Mouse (Mus musculus): Measurements from ENCODE around the gene Rasal3. TPM values are rescaled to one million over a fixed set of nuclear protein-coding genes. Genes with fewer than 3 reads are reported as not detected.

Gene Rasal3
- polyA plus RNA-seq (2014; fragmentation: Nextera tagmentation; extraction: Ambion mirVana) = 0.62 and 0.80 TPM in 2 replicates

DNA sequence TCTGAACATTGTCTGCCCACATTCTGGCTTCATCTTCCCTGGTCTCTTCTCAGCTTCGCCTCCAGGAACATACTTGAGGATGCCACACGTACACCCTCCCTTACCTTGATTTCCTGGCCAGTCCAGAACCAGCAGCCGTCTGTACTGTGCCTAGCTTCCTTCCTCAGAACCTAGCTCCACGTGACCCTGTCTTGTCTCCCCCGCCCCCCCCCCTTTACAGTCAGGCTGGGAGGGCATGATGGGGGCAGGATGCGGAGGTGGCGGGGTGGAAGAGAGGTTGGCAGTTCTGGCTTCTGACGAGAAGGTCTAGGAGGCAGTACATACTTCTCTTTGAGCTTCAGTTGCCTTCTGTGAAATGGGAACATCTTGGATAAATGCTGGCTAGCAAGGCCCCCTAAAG, at the start of gene Rasal3:
Rasal3 (minus strand) TSS at position 167 of the 400 bp plus-strand sequence.
- Histone ChIP-seq H3K27ac (no peak within 1 kb of the TSS), H3K4me1 (replicated peaks; ENCODE audit: control insufficient read depth, insufficient read depth, low read length) (no peaks in the 10 kb centered on the region), H3K4me3 (replicated peaks; ENCODE audit: low read length) (no peak within 1 kb of the TSS), H3K4me2 (replicated peaks) (no peak within 1 kb of the TSS), H3K9ac (no peak within 1 kb of the TSS), H3K27me3 (ENCODE audit: control insufficient read depth, insufficient read depth, low read length) (peaks cover 11% of the 10 kb centered on the region), H3K9me3 (ENCODE audit: control insufficient read depth, low read length) (no peaks in the 10 kb centered on the region), H3K36me3 (replicated peaks; ENCODE audit: control insufficient read depth, insufficient read depth) (no peaks in the 10 kb centered on the region)
- WGBS = 79% methylated on average over 8 of the region's 8 CpGs
- ATAC-seq (ENCODE audit: low FRiP score) (no peak), DNase-seq (ENCODE audit: low spot score) (no peak)

DNA sequence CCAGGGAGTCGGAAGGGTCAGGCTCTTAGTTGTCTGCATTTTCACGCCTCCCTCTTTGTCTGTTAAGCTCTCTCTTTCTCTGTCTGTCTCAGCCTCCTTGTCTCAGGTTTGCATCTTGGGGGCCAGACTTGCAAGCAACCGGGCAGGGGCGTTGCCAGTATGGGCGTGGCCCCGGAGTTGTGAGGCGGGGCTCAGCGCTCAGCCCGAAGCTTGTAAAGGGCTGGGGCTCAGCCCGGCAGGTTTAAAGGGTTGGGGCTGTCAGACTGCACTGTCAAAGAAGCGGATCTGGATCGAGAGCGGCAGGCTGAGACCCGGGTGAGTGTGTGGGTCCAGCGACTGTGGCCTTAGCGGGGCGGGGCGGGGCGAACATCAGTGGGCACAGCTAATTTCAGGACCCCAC, 49.1 kb upstream of the Rasal3 start, which contains the start of gene Cyp4f39:
Cyp4f39 (plus strand) TSS at position 242 of the 400 bp plus-strand sequence.
- WGBS = 2% methylated on average over 19 of the region's 19 CpGs

DNA sequence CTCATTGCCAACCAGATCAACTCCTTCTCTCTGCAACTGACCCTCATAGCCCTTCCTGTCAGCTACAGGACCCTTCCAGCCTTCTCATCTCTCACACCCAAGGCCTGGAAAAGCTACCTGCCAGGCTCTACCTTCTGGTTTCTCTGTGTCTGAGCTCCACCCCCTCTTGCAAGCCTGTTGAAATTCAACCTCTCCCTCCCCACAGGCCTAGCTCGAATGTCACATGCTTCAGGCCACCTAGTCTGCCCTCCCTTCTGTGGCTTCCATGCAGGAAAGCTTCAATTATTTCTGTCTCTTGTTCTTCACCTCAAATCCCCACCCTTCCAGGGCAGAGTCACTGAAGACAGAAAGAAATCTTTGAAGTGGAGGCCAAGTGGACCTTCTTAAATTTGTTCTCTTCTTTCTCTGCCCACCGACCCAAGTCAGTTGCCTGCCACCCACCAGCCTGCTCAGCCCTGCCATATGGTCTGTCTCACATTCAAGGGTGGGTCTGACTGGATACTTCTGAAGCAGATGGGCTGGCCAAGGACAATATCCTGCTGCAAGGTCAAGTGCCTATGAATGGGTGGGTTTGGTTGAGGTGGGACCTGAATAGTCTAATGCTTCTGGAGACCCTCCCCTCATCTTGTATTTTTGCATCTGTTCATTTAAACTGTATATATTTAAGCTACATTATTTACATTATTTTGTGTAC, 47.6 kb upstream of the Rasal3 start:
- WGBS = 58% methylated on average over 2 of the region's 2 CpGs
- Histone ChIP-seq H3K27me3 (ENCODE audit: control insufficient read depth, insufficient read depth, low read length) (peaks cover 16% of the 10 kb centered on the region; the same call in 1 of the 2 replicates), H3K27ac (no peak overlapping the region), H3K36me3 (replicated peaks; ENCODE audit: control insufficient read depth, insufficient read depth) (no peaks in the 10 kb centered on the region), H3K9me3 (ENCODE audit: control insufficient read depth, low read length) (no peaks in the 10 kb centered on the region), H3K4me1 (replicated peaks; ENCODE audit: control insufficient read depth, insufficient read depth, low read length) (0 out of 2 replicates have a peak, but pooled peaks cover 5% of the 10 kb centered on the region), H3K4me2 (replicated peaks) (no peak overlapping the region), H3K4me3 (replicated peaks; ENCODE audit: low read length) (no peak overlapping the region), H3K9ac (no peak overlapping the region)
- DNase-seq (ENCODE audit: low spot score) (no peak), ATAC-seq (ENCODE audit: low FRiP score) (no peak)

More for the DNA sequence above, 49.1 kb upstream of the Rasal3 start, which contains the start of gene Cyp4f39:
- Histone ChIP-seq H3K27ac (no peak within 1 kb of the TSS), H3K36me3 (replicated peaks; ENCODE audit: control insufficient read depth, insufficient read depth) (no peaks in the 10 kb centered on the region), H3K4me1 (replicated peaks; ENCODE audit: control insufficient read depth, insufficient read depth, low read length) (0 out of 2 replicates have a peak, but pooled peaks cover 5% of the 10 kb centered on the region), H3K9me3 (ENCODE audit: control insufficient read depth, low read length) (no peaks in the 10 kb centered on the region), H3K9ac (peak within 1 kb of the TSS; percentile 51), H3K4me2 (replicated peaks) (peak within 1 kb of the TSS; percentile 59), H3K27me3 (ENCODE audit: control insufficient read depth, insufficient read depth, low read length) (peaks cover 16% of the 10 kb centered on the region; the same call in 1 of the 2 replicates), H3K4me3 (replicated peaks; ENCODE audit: low read length) (peak within 1 kb of the TSS; percentile 27)
- DNase-seq (ENCODE audit: low spot score) (no peak), ATAC-seq (ENCODE audit: low FRiP score) (no peak)

- no peak overlapping the region for H3K27ac ChIP-seq
- H3K9me3 ChIP-seq (ENCODE audit: control insufficient read depth, low read length) = no peaks in the 10 kb centered on the region
- H3K4me1 ChIP-seq (replicated peaks; ENCODE audit: control insufficient read depth, insufficient read depth, low read length) = 0 out of 2 replicates have a peak, but pooled peaks cover 5% of the 10 kb centered on the region
- 93% methylated on average over 1 of the region's 1 CpGs for WGBS
- DNase-seq (ENCODE audit: low spot score) (no peak), ATAC-seq (ENCODE audit: low FRiP score) (no peak)
- no peak overlapping the region for H3K9ac ChIP-seq
- no peak overlapping the region for H3K4me3 ChIP-seq (replicated peaks; ENCODE audit: low read length)
- H3K27me3 ChIP-seq (ENCODE audit: control insufficient read depth, insufficient read depth, low read length) = peaks cover 11% of the 10 kb centered on the region; the same call in 1 of the 2 replicates
- no peak overlapping the region for H3K4me2 ChIP-seq (replicated peaks)
- no peaks in the 10 kb centered on the region for H3K36me3 ChIP-seq (replicated peaks; ENCODE audit: control insufficient read depth, insufficient read depth)
Observed at GRCm38 (mm10) chr17:32449042-32449441, 45.7 kb upstream of the Rasal3 start.

GRCm38 (mm10) chr17:32447195-32447594, 43.8 kb upstream of the Rasal3 start:
- H3K36me3 ChIP-seq (replicated peaks; ENCODE audit: control insufficient read depth, insufficient read depth) = no peaks in the 10 kb centered on the region
- H3K4me2 ChIP-seq (replicated peaks) = no peak overlapping the region
- no peak overlapping the region for H3K9ac ChIP-seq
- H3K27me3 ChIP-seq (ENCODE audit: control insufficient read depth, insufficient read depth, low read length) = no peaks in the 10 kb centered on the region
- no peaks in the 10 kb centered on the region for H3K4me1 ChIP-seq (replicated peaks; ENCODE audit: control insufficient read depth, insufficient read depth, low read length)
- H3K27ac ChIP-seq = no peak overlapping the region
- H3K9me3 ChIP-seq (ENCODE audit: control insufficient read depth, low read length) = no peaks in the 10 kb centered on the region
- no peak for ATAC-seq (ENCODE audit: low FRiP score)
- no peak for DNase-seq (ENCODE audit: low spot score)
- H3K4me3 ChIP-seq (replicated peaks; ENCODE audit: low read length) = no peak overlapping the region

- H3K4me1 ChIP-seq (replicated peaks; ENCODE audit: control insufficient read depth, insufficient read depth, low read length) = no peaks in the 10 kb centered on the region
- DNase-seq (ENCODE audit: low spot score) (no peak), ATAC-seq (ENCODE audit: low FRiP score) (no peak)
- no peaks in the 10 kb centered on the region for H3K27me3 ChIP-seq (ENCODE audit: control insufficient read depth, insufficient read depth, low read length)
- WGBS = 84% methylated on average over 5 of the region's 5 CpGs
- no peaks in the 10 kb centered on the region for H3K9me3 ChIP-seq (ENCODE audit: control insufficient read depth, low read length)
- no peak overlapping the region for H3K4me2 ChIP-seq (replicated peaks)
- no peaks in the 10 kb centered on the region for H3K36me3 ChIP-seq (replicated peaks; ENCODE audit: control insufficient read depth, insufficient read depth)
- H3K4me3 ChIP-seq (replicated peaks; ENCODE audit: low read length) = no peak overlapping the region
- H3K9ac ChIP-seq = no peak overlapping the region
- no peak overlapping the region for H3K27ac ChIP-seq
Observed at GRCm38 (mm10) chr17:32445016-32445415, 41.6 kb upstream of the Rasal3 start.

GRCm38 (mm10) chr17:32443245-32443644, 39.9 kb upstream of the Rasal3 start:
- Histone ChIP-seq H3K4me2 (replicated peaks) (no peak overlapping the region), H3K4me3 (replicated peaks; ENCODE audit: low read length) (no peak overlapping the region)
- no peak for DNase-seq (ENCODE audit: low spot score)

DNA sequence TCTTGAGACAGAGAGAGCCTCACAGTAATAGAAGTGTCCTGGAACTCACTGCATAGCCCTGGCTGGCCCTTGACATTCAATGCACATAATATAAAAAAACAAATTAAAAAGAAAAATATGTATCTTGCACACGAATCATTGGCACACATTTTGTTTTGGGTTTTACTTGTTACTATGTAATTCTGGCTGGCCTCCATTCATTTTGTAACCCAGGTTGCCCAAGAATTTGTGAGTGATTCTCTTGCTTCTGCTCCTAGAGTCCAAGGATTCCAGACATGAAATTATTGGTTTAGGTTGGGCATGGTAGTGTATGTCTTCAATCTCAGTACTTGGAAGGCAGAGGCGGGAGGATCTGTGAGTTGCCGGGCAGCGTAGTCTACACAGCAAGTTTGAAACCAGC, 33.7 kb upstream of the Rasal3 start:
- no peaks in the 10 kb centered on the region for H3K36me3 ChIP-seq (replicated peaks; ENCODE audit: control insufficient read depth, insufficient read depth)
- H3K9ac ChIP-seq = no peak overlapping the region
- WGBS = 95% methylated on average over 4 of the region's 4 CpGs
- no peak overlapping the region for H3K4me3 ChIP-seq (replicated peaks; ENCODE audit: low read length)
- no peak overlapping the region for H3K27ac ChIP-seq
- H3K9me3 ChIP-seq (ENCODE audit: control insufficient read depth, low read length) = no peaks in the 10 kb centered on the region
- DNase-seq (ENCODE audit: low spot score) = no peak
- H3K27me3 ChIP-seq (ENCODE audit: control insufficient read depth, insufficient read depth, low read length) = no peaks in the 10 kb centered on the region
- H3K4me2 ChIP-seq (replicated peaks) = no peak overlapping the region
- ATAC-seq (ENCODE audit: low FRiP score) = no peak
- H3K4me1 ChIP-seq (replicated peaks; ENCODE audit: control insufficient read depth, insufficient read depth, low read length) = no peaks in the 10 kb centered on the region

More at GRCm38 (mm10) chr17:32443245-32443644, 39.9 kb upstream of the Rasal3 start:
- H3K36me3 ChIP-seq (replicated peaks; ENCODE audit: control insufficient read depth, insufficient read depth) = no peaks in the 10 kb centered on the region
- H3K9ac ChIP-seq = no peak overlapping the region
- no peak overlapping the region for H3K27ac ChIP-seq
- ATAC-seq (ENCODE audit: low FRiP score) = no peak
- H3K4me1 ChIP-seq (replicated peaks; ENCODE audit: control insufficient read depth, insufficient read depth, low read length) = no peaks in the 10 kb centered on the region
- H3K9me3 ChIP-seq (ENCODE audit: control insufficient read depth, low read length) = no peaks in the 10 kb centered on the region
- no peaks in the 10 kb centered on the region for H3K27me3 ChIP-seq (ENCODE audit: control insufficient read depth, insufficient read depth, low read length)
- WGBS = 82% methylated on average over 6 of the region's 6 CpGs

DNA sequence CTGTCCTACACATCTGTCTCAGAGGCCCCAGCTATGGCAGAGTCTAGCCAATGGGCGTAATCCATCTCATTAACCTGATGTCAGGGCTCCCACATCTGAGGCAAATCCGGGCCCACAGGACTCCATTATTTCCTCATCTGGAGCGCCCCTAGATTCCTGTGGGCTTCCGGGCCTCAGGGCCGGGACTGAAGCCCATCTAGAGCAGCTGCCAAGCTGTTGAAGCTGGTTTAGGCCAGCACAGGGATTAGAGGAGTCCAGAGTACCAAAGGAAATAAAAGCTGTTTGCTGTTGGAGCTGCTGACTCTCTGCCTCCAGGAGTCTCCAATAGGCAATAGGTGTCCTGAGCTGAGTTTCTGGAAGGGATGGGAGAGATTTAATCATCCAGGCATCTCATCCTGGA, 31.8 kb upstream of the Rasal3 start:
- ATAC-seq (ENCODE audit: low FRiP score) = no peak
- Histone ChIP-seq H3K9ac (no peak overlapping the region), H3K27me3 (ENCODE audit: control insufficient read depth, insufficient read depth, low read length) (no peaks in the 10 kb centered on the region), H3K4me3 (replicated peaks; ENCODE audit: low read length) (no peak overlapping the region), H3K4me1 (replicated peaks; ENCODE audit: control insufficient read depth, insufficient read depth, low read length) (no peaks in the 10 kb centered on the region), H3K9me3 (ENCODE audit: control insufficient read depth, low read length) (no peaks in the 10 kb centered on the region), H3K4me2 (replicated peaks) (no peak overlapping the region), H3K27ac (no peak overlapping the region), H3K36me3 (replicated peaks; ENCODE audit: control insufficient read depth, insufficient read depth) (no peaks in the 10 kb centered on the region)
- DNase-seq (ENCODE audit: low spot score) = no peak
- WGBS = 78% methylated on average over 5 of the region's 5 CpGs
